Mouse (Mus musculus) macrophage (primary cell): ENCODE measurements around the gene Dhx16. TPM values are rescaled to one million over a fixed set of nuclear protein-coding genes. Genes with fewer than 3 reads are reported as not detected.

ENCODE experiments used
- H3K27ac ChIP-seq: fragments of 350-480 bp; formaldehyde crosslinking; 2 replicates; pipeline ENCODE4 v1.9.0; 2021
- H3K36me3 ChIP-seq: fragments of 350-480 bp; formaldehyde crosslinking; 2 replicates; pipeline ENCODE4 v1.9.0; 2021; ENCODE audit errors: inconsistent target
- H3K4me3 ChIP-seq: fragments of 350-480 bp; formaldehyde crosslinking; 2 replicates; pipeline ENCODE4 v1.9.0; 2021; ENCODE audit errors: inconsistent target
- H3K79me2 ChIP-seq: fragments of 350-480 bp; formaldehyde crosslinking; 2 replicates; pipeline ENCODE4 v1.9.0; 2021; ENCODE audit errors: inconsistent target
- WGBS: methylation state at CpG from one replicate; pipeline ENCODE4 v1.1.7; 2026; ENCODE audit warnings: inconsistent platforms; ENCODE audit not compliant: missing documents; 5-methylcytosine and 5-hydroxymethylcytosine counted together
- polyA plus RNA-seq: library from polyadenylated mRNA; stranded (reverse); fragments of 250-400 nt; gene quantifications from 3 replicates; pipeline ENCODE4 v1.2.4, GENCODE M21; 2018; ENCODE audit warnings: inconsistent platforms
- total RNA-seq, 78 experiments: library from RNA; depleted of rRNA; stranded (reverse); fragments of 250-400 nt; gene quantifications; 1 replicate in 9 of 78; 2 replicates in 24 of 78; 3 replicates in 43 of 78; 4 replicates in 2 of 78; pipeline ENCODE4 v1.2.4; 2018; ENCODE audit warnings: inconsistent platforms in 56 of 78

The Dhx16 gene
- total RNA-seq (2018; cell fraction: chromatin; rRNA removed) = 100 to 1,000 TPM in 2 of 26 experiments, 10 to 100 TPM in 24; 31.7 to 110 (median 62.7) TPM
- total RNA-seq (2018; cell fraction: cytosol; rRNA removed) = 10 to 100 TPM; 17.1 to 28.5 (median 23.8) TPM
- 10 to 100 TPM; 29.0 to 70.8 (median 43.2) TPM for total RNA-seq (2018; cell fraction: nucleus; rRNA removed)
- 19.3 to 24.2 TPM (median 19.8 TPM) in 3 replicates for polyA plus RNA-seq

DNA sequence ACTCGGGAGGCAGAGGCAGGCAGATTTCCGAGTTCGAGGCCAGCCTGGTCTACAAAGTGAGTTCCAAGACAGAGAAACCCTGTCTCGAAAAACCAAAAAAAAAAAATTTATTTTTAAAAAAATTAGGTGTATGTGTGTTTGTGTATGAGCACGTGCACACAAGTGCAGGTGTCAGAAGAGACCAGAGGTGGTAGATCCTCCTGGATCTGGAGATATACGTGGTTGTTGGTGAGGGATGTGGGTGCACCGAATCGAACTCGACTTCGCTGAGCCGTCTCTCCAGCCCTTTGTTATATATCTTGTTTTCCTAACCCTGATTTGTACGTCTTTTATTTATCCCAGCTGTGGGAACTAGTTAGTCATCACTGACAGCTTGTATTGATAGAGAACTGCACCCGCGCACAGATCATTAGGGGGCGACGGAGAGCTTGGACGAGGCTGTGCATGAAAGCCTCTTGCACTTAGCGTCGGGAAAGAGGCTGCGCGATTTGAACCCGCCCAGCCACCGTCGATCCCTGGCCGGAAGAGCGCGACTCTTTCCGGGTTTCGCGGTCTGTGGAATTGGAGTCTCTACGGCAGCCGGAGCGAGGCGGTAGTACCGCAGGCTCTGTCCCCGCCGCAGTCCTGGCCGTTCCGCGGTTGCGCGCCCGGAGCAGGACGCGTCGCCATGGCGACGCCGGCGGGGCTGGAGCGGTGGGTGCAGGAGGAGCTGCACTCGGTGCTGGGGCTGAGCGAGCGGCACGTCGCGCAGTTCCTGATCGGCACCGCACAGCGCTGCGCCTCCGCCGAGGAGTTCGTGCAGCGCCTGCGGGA is at the start of gene Dhx16:
Gene Dhx16 (plus strand): TSS at position 575 of the 813 bp plus-strand sequence.
- H3K79me2 ChIP-seq = peaks cover 35% of the 10 kb centered on the region
- no peak within 1 kb of the TSS for H3K27ac ChIP-seq
- peaks cover 41% of the 10 kb centered on the region for H3K36me3 ChIP-seq
- WGBS = 7% methylated on average over 66 of the region's 66 CpGs
- peak within 1 kb of the TSS; percentile 59 for H3K4me3 ChIP-seq

DNA sequence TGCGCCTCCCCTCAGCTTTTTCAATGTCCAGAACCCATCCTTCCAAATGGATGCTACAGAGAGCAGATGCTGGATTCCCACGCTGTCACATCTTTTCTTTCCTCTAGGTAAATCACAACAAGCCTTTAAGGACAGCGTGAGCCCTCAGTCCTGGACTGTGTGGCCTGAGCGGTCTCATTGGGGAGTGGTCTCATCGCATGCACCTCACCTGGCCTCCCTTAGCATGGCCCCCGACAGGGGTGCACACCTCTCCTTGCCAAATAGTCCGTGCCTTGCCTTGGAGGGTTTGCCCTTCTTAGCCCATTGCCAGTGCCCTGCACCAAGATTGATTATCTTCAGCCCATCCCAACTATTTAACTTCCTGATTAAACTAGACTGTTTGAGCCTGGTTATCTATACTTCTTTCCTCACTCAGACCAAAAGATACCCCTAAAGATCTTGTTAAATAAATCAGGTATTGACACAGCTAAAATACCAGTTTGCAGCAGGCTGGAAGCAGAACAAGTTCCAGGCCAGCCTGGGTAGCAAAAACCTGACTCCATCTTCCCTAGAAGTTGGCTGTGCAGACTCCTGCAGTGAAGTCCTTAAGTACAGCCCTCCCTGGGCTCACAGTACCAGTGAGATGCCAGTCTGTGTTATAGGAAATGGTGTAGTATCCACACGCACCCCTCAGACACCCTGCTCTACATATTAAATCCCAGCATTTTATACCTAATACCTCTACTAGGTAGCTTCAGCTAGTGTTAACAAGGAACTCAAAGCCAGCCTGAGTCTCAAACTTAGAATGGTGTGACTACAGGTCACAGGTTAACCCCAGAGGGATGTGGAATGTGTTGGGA is 47.0 kb upstream of the Dhx16 start:
- no peak overlapping the region for H3K27ac ChIP-seq

DNA sequence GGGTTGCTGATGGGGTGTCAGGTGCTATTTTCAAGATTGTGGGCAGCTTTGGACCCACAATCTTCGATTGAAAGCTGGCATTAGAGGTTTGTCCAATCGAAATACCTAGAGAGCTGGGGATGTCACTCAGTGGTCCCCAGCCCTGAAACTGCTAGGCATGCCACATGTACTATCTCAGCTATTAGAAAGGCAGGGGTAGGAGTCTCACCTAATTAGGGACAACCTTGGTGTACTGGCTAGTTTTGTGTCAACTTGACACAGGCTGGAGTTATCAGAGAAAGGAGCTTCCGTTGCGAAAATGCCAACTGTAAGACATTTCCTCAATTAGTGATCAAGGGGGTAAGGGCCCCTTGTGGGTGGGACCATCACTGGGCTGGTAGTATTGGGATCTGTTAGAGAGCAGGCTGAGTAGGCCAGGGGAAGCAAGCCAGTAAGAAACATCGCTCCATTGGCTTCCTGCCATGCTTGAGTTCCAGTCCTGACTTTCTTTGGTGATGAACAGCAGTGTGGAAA is 46.3 kb upstream of the Dhx16 start:
- Histone ChIP-seq H3K79me2 (peaks cover 49% of the 10 kb centered on the region), H3K4me3 (no peak overlapping the region), H3K36me3 (peaks cover 43% of the 10 kb centered on the region), H3K27ac (no peak overlapping the region)
- WGBS = 42% methylated on average over 5 of the region's 5 CpGs

More for the DNA sequence above, 47.0 kb upstream of the Dhx16 start:
- peaks cover 44% of the 10 kb centered on the region for H3K36me3 ChIP-seq
- WGBS = 90% methylated on average over 8 of the region's 8 CpGs
- peaks cover 45% of the 10 kb centered on the region for H3K79me2 ChIP-seq
- no peak overlapping the region for H3K4me3 ChIP-seq

DNA sequence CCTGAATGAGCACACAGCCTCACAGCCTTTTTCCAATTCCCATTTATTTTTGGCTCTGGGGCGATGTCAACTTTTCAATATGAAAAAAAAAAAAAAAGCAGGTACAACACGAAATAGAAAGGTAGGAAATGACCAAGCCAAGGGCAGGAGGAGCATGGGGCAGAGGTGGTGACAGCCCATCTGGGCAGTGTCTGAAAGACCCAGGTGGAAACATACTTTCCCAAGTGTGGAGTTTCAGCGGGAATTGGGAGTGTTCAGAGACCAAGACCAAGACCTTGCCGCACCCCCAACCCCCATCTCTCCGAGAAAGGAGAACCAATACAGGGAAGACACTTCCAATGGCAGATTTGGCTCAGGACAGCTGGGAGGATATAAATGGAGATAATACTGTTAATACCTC is 45.7 kb upstream of the Dhx16 start:
- 68% methylated on average over 4 of the region's 5 CpGs for WGBS
- Histone ChIP-seq H3K36me3 (peaks cover 43% of the 10 kb centered on the region), H3K79me2 (peaks cover 49% of the 10 kb centered on the region), H3K27ac (no peak overlapping the region), H3K4me3 (no peak overlapping the region)

DNA sequence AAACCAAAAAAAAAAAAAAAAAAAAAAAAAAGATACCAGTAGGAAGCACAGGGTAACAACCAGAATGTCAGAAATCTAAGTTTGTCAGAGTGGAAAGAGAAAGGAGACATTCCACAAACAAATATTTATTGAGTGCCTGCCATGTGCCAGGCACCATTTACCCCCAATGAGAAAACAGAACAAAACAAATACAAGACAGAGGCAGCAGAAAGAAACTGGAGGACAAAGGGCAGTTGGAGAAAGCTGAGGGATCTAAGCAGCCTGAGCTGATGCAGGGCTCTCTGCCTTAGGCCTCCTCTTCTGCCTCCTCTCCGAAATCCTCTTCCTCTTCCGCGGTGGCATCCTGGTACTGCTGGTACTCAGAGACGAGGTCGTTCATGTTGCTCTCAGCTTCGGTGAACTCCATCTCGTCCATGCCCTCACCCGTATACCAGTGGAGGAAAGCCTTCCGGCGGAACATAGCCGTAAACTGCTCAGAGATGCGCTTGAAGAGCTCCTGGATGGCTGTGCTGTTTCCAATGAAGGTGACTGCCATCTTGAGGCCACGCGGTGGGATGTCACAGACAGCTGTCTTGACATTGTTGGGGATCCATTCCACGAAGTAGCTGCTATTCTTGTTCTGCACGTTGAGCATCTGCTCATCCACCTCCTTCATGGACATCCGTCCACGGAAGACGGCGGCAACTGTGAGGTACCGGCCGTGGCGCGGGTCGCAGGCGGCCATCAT is 44.8 kb upstream of the Dhx16 start:
- WGBS = 64% methylated on average over 26 of the region's 26 CpGs
- Histone ChIP-seq H3K36me3 (peaks cover 43% of the 10 kb centered on the region), H3K27ac (no peak overlapping the region)

DNA sequence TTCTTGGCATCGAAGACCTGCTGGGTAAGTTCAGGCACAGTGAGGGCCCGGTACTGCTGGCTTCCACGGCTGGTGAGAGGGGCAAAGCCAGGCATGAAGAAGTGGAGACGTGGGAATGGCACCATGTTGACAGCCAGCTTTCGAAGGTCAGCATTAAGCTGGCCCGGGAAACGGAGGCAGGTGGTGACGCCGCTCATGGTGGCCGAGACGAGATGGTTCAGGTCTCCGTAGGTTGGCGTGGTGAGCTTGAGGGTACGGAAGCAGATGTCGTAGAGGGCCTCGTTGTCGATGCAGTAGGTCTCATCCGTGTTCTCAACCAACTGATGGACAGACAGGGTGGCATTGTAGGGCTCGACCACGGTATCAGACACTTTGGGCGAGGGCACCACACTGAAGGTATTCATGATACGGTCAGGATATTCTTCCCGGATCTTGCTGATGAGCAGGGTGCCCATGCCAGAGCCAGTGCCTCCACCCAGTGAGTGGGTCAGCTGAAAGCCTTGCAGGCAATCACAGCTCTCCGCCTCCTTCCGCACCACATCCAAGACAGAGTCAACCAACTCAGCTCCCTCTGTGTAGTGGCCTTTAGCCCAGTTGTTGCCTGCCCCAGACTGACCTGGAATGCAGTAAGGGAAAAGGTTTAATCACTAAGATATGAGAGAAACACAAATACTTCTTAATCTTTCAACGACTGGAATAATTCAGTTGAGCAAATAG is 44.0 kb upstream of the Dhx16 start:
- 84% methylated on average over 24 of the region's 26 CpGs for WGBS
- no peak overlapping the region for H3K27ac ChIP-seq
- H3K4me3 ChIP-seq = peak overlapping the region; percentile 98; the same call in 1 of the 2 replicates
- H3K36me3 ChIP-seq = peaks cover 43% of the 10 kb centered on the region
- peaks cover 49% of the 10 kb centered on the region for H3K79me2 ChIP-seq

More for the DNA sequence above, 44.8 kb upstream of the Dhx16 start:
- Histone ChIP-seq H3K79me2 (peaks cover 49% of the 10 kb centered on the region), H3K4me3 (no peak overlapping the region)

DNA sequence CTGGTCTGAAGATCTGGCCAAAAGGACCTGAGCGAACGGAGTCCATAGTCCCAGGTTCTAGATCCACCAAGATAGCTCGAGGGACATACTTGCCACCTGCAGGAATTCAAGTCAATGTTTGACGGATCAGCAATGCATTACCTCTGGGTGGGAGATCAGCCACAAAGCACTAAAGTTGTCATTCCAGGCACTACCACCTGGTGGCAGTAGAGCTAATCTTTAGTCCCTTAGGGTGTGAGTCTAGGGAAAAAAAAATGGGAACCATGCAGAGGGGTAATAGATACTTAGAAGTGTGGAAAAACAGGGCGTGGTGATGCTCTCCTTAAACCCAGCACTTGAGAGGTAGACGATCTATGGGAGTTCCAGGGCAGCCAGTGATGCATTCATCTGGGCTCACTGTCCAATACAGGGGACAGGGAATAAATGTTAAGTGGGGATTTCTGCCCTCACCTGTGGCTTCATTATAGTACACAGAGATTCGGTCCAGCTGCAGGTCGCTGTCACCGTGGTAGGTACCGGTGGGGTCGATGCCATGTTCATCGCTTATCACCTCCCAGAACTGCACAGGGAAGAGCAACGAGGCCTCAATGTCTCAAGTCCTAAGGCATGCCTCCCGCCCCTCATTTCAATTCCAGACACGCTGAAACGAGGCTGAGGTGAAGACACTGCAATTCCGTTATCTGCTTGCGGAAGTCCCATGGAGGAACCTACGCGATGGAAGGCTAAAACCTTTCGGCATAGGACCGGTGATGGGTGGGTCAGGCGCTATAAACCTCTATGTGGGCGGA is 43.2 kb upstream of the Dhx16 start:
- 6% methylated on average over 24 of the region's 24 CpGs for WGBS
- Histone ChIP-seq H3K79me2 (peaks cover 49% of the 10 kb centered on the region), H3K27ac (peak overlapping the region; percentile 96), H3K4me3 (peak overlapping the region; percentile 98), H3K36me3 (peaks cover 42% of the 10 kb centered on the region)

DNA sequence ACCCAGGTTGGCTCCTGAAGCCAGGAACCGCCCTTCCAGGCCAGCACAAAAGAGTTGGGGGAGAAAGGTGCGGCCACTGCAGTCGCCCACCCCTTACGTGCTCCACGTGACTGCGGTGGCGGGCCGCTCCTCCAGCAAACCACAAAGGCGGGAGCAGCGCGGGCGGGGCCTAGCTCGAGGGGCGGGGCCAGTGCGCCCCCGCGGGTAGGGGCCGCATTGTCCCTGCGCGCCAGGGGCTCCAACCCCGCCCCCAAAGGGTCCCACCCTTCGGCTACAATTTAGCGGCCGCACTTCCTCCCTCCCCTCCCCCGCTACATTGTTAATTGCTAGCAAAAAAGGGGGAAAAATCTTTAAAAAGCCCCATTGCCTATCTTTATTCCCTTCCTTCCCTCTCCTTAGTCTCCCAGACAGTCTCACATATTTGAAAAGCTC is 42.6 kb upstream of the Dhx16 start:
- WGBS = under 1% methylated on average over 21 of the region's 25 CpGs
- Histone ChIP-seq H3K27ac (peak overlapping the region; percentile 96), H3K79me2 (peaks cover 53% of the 10 kb centered on the region), H3K4me3 (peak overlapping the region; percentile 98), H3K36me3 (peaks cover 36% of the 10 kb centered on the region)

DNA sequence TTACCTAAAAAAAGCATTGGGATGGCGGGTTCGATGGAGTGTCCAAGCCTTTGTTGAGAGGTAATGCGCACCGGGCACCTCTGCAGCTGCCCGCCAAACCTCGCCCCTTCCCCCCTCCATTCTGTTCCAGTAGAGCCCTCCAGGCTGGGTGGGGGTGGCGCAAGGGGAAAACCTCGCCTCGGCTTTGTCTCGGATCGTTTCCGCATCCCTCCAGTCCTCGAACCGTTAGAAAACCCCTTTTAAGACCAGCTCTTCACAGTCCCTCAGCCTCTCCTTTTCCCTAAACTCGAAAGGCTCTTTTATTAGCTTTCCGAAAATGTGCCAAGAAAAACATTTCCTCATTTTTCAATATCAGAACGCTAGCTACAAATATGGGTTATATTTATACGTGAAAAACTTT is 42.1 kb upstream of the Dhx16 start:
- under 1% methylated on average over 18 of the region's 18 CpGs for WGBS
- Histone ChIP-seq H3K27ac (peak overlapping the region; percentile 96), H3K4me3 (peak overlapping the region; percentile 98), H3K79me2 (peaks cover 58% of the 10 kb centered on the region), H3K36me3 (peaks cover 31% of the 10 kb centered on the region)

DNA sequence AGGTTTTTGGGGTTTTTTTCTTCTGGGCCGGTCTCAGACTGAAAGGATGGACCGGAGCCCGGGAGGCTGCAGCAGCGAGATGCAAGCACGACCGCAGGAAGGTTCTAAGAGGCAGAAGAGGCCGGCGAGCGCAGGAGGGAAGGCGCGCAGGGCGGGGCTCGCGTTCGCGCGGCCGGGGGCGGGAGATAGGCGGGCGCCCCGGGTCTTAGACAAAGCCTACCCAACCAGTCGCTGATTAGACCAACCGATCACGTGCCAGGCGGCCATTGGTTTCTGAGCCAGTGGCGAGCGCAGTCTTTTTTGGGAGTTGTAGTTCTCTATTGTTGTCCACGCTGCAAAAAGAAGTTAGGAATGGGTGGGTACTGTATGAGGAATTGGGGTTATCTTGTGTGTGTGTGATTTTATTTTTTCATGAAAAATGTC is 41.5 kb upstream of the Dhx16 start, which contains the start of gene Tubb5:
Gene Tubb5 (minus strand): TSS at position 185 of the 423 bp plus-strand sequence.
- Histone ChIP-seq H3K27ac (peak within 1 kb of the TSS; percentile 96), H3K4me3 (peak within 1 kb of the TSS; percentile 98), H3K79me2 (peaks cover 63% of the 10 kb centered on the region), H3K36me3 (peaks cover 25% of the 10 kb centered on the region)
- WGBS = 1% methylated on average over 29 of the region's 29 CpGs

DNA sequence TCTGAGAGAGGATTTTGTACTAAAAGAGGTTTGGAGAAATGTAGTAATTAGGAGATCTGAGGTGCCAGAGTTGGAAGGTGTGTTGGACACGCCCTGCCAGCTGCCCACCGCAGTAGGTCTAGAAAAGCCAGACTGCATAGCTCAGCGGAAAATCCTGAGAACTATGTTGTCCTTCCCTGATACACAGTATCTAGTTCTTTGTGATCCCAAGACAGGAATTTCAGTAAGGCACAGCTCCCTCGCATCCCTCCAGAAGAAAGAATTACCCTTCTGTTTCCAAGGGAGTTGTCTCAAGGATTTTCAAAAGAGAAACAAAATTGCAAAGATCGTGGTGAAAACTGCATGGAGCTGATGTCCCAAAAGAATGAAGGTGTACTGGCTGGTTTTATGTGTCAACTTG is 41.0 kb upstream of the Dhx16 start:
- peaks cover 24% of the 10 kb centered on the region for H3K36me3 ChIP-seq
- H3K27ac ChIP-seq = peak overlapping the region; percentile 64
- WGBS = 9% methylated on average over 5 of the region's 5 CpGs
- H3K79me2 ChIP-seq = peaks cover 63% of the 10 kb centered on the region
- H3K4me3 ChIP-seq = peak overlapping the region; percentile 34

DNA sequence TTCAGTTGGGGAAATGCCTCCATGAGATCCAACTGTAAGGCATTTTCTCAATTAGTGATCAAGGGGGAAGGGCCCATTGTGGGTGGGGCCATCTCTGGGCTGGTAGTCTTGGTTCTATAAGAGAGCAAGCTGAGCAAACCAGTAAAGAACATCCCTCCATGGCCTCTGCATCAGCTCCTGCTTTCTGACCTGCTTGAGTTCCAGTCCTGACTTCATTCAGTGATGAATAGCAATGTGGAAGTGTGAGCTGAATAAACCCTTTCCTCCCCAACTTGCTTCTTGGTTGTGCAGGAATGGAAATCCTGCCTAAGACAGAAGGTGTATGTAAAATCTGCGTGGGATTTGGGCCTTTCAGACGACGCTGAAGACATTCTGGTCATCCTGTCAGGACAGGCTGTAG is 40.6 kb upstream of the Dhx16 start:
- peak overlapping the region; percentile 64 for H3K27ac ChIP-seq
- peak overlapping the region; percentile 34 for H3K4me3 ChIP-seq
- H3K36me3 ChIP-seq = peaks cover 21% of the 10 kb centered on the region
- 67% methylated on average over 3 of the region's 3 CpGs for WGBS
- H3K79me2 ChIP-seq = peaks cover 60% of the 10 kb centered on the region

DNA sequence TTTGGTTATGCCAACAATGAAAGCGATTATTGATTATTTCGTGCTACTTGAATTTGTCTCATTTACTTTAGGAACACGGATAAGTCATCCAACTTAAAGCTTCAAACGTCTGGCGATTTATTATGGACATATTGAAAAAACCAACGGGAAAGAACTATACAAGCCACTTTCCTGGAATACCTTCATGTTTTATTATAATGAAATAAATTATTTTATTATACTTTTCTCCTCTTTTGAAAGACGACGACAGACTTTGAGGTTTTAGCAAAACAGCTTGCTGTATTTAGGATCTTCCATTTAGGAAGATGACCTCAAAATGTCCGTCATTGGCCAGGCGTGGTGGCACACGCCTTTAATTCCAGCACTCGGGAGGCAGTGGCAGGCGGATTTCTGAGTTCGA is 39.1 kb upstream of the Dhx16 start:
- H3K79me2 ChIP-seq = peaks cover 44% of the 10 kb centered on the region
- peak overlapping the region; percentile 19 for H3K4me3 ChIP-seq
- peaks cover 12% of the 10 kb centered on the region for H3K36me3 ChIP-seq
- WGBS = 67% methylated on average over 11 of the region's 14 CpGs
- H3K27ac ChIP-seq = peak overlapping the region; percentile 54
